Mouse (Mus musculus): ENCODE results near the gene Rhbdl3. TPM values are rescaled to one million over a fixed set of nuclear protein-coding genes. Genes with fewer than 3 reads are reported as not detected.
"Not testable (repeated sequence)": the region's sequence is repeated elsewhere in the genome, so short reads cannot be mapped to it uniquely, and the experiment has no call there.

Rhbdl3 gene
- total RNA-seq, 2 experiments from 2014 or later: 2.5 to 3.8 TPM

- DNase-seq (ENCODE audit: low spot score in 2 of 2): no peak
Observed at GRCm38 (mm10) chr11:80312049-80312448, 11.3 kb downstream of the Rhbdl3 start.

- DNase-seq (ENCODE audit: low spot score in 2 of 2): no peak
Observed at GRCm38 (mm10) chr11:80312565-80312964, 11.9 kb downstream of the Rhbdl3 start.

- no peak for DNase-seq (ENCODE audit: low spot score in 2 of 2)
Observed at GRCm38 (mm10) chr11:80313462-80313861, 12.8 kb downstream of the Rhbdl3 start.

- no peak for DNase-seq (ENCODE audit: low spot score in 2 of 2)
Observed at GRCm38 (mm10) chr11:80313944-80314343, 13.2 kb downstream of the Rhbdl3 start.

GRCm38 (mm10) chr11:80315743-80316639, 15.3 kb downstream of the Rhbdl3 start:
- DNase-seq (ENCODE audit: low spot score in 2 of 2): no peak

GRCm38 (mm10) chr11:80323255-80323654, 22.5 kb downstream of the Rhbdl3 start:
- DNase-seq (ENCODE audit: low spot score in 2 of 2): no peak

GRCm38 (mm10) chr11:80324636-80325035, 23.9 kb downstream of the Rhbdl3 start:
- DNase-seq (ENCODE audit: low spot score in 2 of 2): no peak

GRCm38 (mm10) chr11:80332709-80333400, 32.1 kb downstream of the Rhbdl3 start:
- DNase-seq (ENCODE audit: low spot score in 2 of 2): no peak

- DNase-seq (ENCODE audit: low spot score in 2 of 2): peak in 1 of 2 experiments; percentile 31
Observed at GRCm38 (mm10) chr11:80335609-80336350, 35.1 kb downstream of the Rhbdl3 start.

- peak in 1 of 2 experiments; percentile 33 for DNase-seq (ENCODE audit: low spot score in 2 of 2)
Observed at GRCm38 (mm10) chr11:80336351-80336730, 35.6 kb downstream of the Rhbdl3 start.

GRCm38 (mm10) chr11:80342482-80342881, 41.8 kb downstream of the Rhbdl3 start:
- DNase-seq (ENCODE audit: low spot score in 2 of 2): no peak

GRCm38 (mm10) chr11:80351832-80352430, 51.2 kb downstream of the Rhbdl3 start:
- peak; percentile 89 to 90 for DNase-seq (ENCODE audit: low spot score in 2 of 2)

- no peak for DNase-seq (ENCODE audit: low spot score in 2 of 2)
Observed at GRCm38 (mm10) chr11:80354832-80355231, 54.1 kb downstream of the Rhbdl3 start.

- DNase-seq (ENCODE audit: low spot score in 2 of 2): no peak
Observed at GRCm38 (mm10) chr11:80368949-80369348, 68.2 kb downstream of the Rhbdl3 start.

- no peak for DNase-seq (ENCODE audit: low spot score in 2 of 2)
Observed at GRCm38 (mm10) chr11:80376651-80377050, 75.9 kb downstream of the Rhbdl3 start.

GRCm38 (mm10) chr11:80377712-80378451, 77.2 kb downstream of the Rhbdl3 start, which contains the start of gene 5730455P16Rik:
Gene 5730455P16Rik (minus strand): TSS chr11:80378034.
- peak; percentile 78 to 83 for DNase-seq (ENCODE audit: low spot score in 2 of 2)

GRCm38 (mm10) chr11:80378452-80379068, 77.8 kb downstream of the Rhbdl3 start:
- not testable (repeated sequence) for DNase-seq (ENCODE audit: low spot score in 2 of 2)

- not testable (repeated sequence) for DNase-seq (ENCODE audit: low spot score in 2 of 2)
Observed at GRCm38 (mm10) chr11:80379184-80379583, 78.5 kb downstream of the Rhbdl3 start.

- DNase-seq (ENCODE audit: low spot score in 2 of 2): peak; percentile 32 to 36
Observed at GRCm38 (mm10) chr11:80382626-80383018, 81.9 kb downstream of the Rhbdl3 start.
